Mouse (Mus musculus) erythroblast, embryonic 14.5 days (primary cell): ENCODE results near the gene Gm10309.

ENCODE experiments used
- GATA1 ChIP-seq: IDR thresholded peaks from 2 replicates; pipeline ENCODE4 v1.6.1; 2012; ENCODE audit warnings: low read length, inconsistent platforms, mixed read lengths
- TAL1 ChIP-seq: IDR thresholded peaks from 3 replicates; pipeline ENCODE4 v1.6.1; 2012; ENCODE audit warnings: low read length, inconsistent platforms, mixed read lengths

DNA sequence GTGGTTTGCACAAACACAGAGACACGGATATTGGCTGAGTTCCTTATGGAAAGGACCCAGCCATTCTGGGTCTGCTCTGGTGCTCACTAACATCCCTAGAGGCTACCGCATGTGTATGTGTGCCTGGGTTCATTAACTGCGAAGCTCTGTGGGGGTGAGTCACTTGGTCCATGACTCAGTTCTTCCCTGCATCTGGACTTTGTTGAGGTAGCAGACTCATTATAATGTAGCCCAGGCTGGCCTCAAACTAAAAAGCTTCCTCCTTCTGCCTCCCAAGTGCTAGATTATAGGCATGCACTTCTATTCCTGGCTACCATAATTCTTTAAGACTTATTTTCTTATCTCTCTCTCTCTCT lies 50.7 kb downstream of the Gm10309 start:
- no peak for TF ChIP-seq GATA1
- no peak for TF ChIP-seq TAL1
